In genomic region chrX:17751466-17751865, GRCm38 (mm10) we compare ENCODE assay signal across 18 mouse cellular contexts.
DNase-seq lines count a peak whose midpoint lies in the region; TF ChIP-seq lines count a peak whose summit lies in the region.
"Had no signal": no experiment of that assay in that cellular context is flagged by ENCODE, and none has a peak within 500 bp of the region (broad histone marks: within the 10 kb centered on the region; RNA-seq: fewer than 3 reads in every experiment).

No protein-coding gene starts in this region.

- TF ChIP-seq POLR2A in heart, adult 2 months (IDR thresholded peaks at IDR 0.05; ENCODE audit: insufficient read depth, low read depth, low read length), result no peak

- DNase-seq in ES-CJ7 (ENCODE audit: low read depth, low spot score) (peak; percentile 57), R1 (ENCODE audit: low read depth, low spot score) (peak; percentile 92)
- no peak for DNase-seq in heart, adult 2 months
- no peak for DNase-seq in urinary bladder, postnatal 14 days (ENCODE audit: low spot score)
- DNase-seq in embryonic facial prominence, embryonic 10.5 days (ENCODE audit: low spot score), result no peak
- DNase-seq: adrenal gland, adult 8-10 months; adrenal gland, postnatal 14 days; adrenal gland, postnatal 36 days; cerebellum, adult 11-12 months; cerebellum, adult 8-10 months; cerebellum, postnatal 10 days; cerebellum, postnatal 25 days had no signal

- TF ChIP-seq EP300 in heart, adult 2 months (IDR thresholded peaks at IDR 0.05; ENCODE audit: insufficient read depth, low read depth, low read length), result no peak

- no peak for TF ChIP-seq CTCF in heart, adult 2 months (IDR thresholded peaks at IDR 0.05)

- H3K27ac ChIP-seq in heart, adult 2 months, result no peak overlapping the region
- no peak overlapping the region for H3K27ac ChIP-seq in embryonic facial prominence, embryonic 10.5 days (replicated peaks)
- H3K27ac ChIP-seq: embryonic facial prominence, embryonic 13.5 days; embryonic facial prominence, embryonic 15.5 days; forebrain, embryonic 10.5 days; forebrain, embryonic 12.5 days had no signal

- no peaks in the 10 kb centered on the region for H3K36me3 ChIP-seq in heart, adult 2 months (ENCODE audit: control insufficient read depth, insufficient read depth, low read length)
- no peaks in the 10 kb centered on the region for H3K36me3 ChIP-seq in embryonic facial prominence, embryonic 10.5 days (replicated peaks)
- H3K36me3 ChIP-seq: embryonic facial prominence, embryonic 13.5 days; embryonic facial prominence, embryonic 15.5 days; forebrain, embryonic 10.5 days; forebrain, embryonic 12.5 days; G1E had no signal

- H3K79me2 ChIP-seq in heart, adult 2 months (replicated peaks; ENCODE audit: control insufficient read depth, insufficient read depth, low read length), result no peaks in the 10 kb centered on the region

- no peaks in the 10 kb centered on the region for H3K9me3 ChIP-seq in embryonic facial prominence, embryonic 10.5 days
- H3K9me3 ChIP-seq: embryonic facial prominence, embryonic 13.5 days; embryonic facial prominence, embryonic 15.5 days; forebrain, embryonic 10.5 days; forebrain, embryonic 12.5 days; G1E had no signal

- no peak overlapping the region for H3K9ac ChIP-seq in heart, adult 2 months (ENCODE audit: low read depth, low read length)
- H3K9ac ChIP-seq: embryonic facial prominence, embryonic 13.5 days; embryonic facial prominence, embryonic 15.5 days; forebrain, embryonic 12.5 days had no signal

- intact Hi-C loops in heart, adult 2 months (cut with DNase I), result no loop called here

- no peaks in the 10 kb centered on the region for H3K27me3 ChIP-seq in heart, adult 2 months (ENCODE audit: control insufficient read depth, insufficient read depth, low read length)
- H3K27me3 ChIP-seq in embryonic facial prominence, embryonic 10.5 days (replicated peaks; ENCODE audit: low read depth, poor library complexity, severe bottlenecking), result no peaks in the 10 kb centered on the region
- H3K27me3 ChIP-seq: embryonic facial prominence, embryonic 13.5 days; embryonic facial prominence, embryonic 15.5 days; forebrain, embryonic 12.5 days had no signal

- H3K4me1 ChIP-seq in heart, adult 2 months (ENCODE audit: control insufficient read depth, insufficient read depth, low read length), result no peaks in the 10 kb centered on the region
- no peaks in the 10 kb centered on the region for H3K4me1 ChIP-seq in embryonic facial prominence, embryonic 10.5 days
- H3K4me1 ChIP-seq: embryonic facial prominence, embryonic 13.5 days; embryonic facial prominence, embryonic 15.5 days; forebrain, embryonic 10.5 days; forebrain, embryonic 12.5 days had no signal

- no peak overlapping the region for H3K4me3 ChIP-seq in heart, adult 2 months
- no peak overlapping the region for H3K4me3 ChIP-seq in embryonic facial prominence, embryonic 10.5 days
- H3K4me3 ChIP-seq: embryonic facial prominence, embryonic 13.5 days; embryonic facial prominence, embryonic 15.5 days; erythroblast, embryonic 14.5 days; forebrain, embryonic 10.5 days; forebrain, embryonic 12.5 days had no signal

- 74% methylated on average over 5 of the region's 5 CpGs for WGBS in heart, adult 2 months
- WGBS in embryonic facial prominence, embryonic 10.5 days, result 73% methylated on average over 5 of the region's 5 CpGs

Comparison
In these comparisons a context has a peak if more than half of its experiments do, and no peak if none do; other contexts are left out.
1. DNase-seq: peak in ES-CJ7 (single experiment) and R1 (single experiment); none in heart, adult 2 months (0 of 2), urinary bladder, postnatal 14 days (single experiment) and embryonic facial prominence, embryonic 10.5 days (single experiment).